Mouse (Mus musculus) embryo, embryonic 11.5 days (tissue): Measurements from ENCODE around the gene Pex1.
"Not testable (repeated sequence)": the region's sequence is repeated elsewhere in the genome, so short reads cannot be mapped to it uniquely, and the experiment has no call there.

Experiments
- DNase-seq: peaks from one replicate; pipeline ENCODE4 v3.0.0-alpha.2; 2012; ENCODE audit warnings: low read depth, low spot score

Pex1 gene

DNA sequence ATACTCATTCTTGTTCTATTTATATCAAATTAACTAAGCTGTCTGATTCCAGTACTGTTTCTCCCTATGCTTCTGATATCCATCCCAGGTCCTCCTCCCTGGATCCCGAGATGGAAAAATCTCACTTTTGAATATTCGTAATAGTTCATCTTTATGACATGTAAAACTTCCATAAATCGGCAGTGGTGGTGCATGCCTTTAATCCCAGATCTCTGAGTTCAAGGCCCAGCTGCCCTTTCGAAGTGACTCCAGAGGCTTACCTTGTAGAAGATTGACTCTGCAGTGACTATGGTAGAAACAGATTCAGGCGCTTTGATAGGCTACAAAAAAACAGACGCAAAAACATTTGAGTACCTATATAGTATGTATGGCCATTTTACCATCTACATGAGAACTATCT lies 48.8 kb downstream of the Pex1 start:
- no peak for DNase-seq

GRCm38 (mm10) chr5:3645326-3645725 lies 49.5 kb downstream of the Pex1 start:
- DNase-seq = no peak

- no peak for DNase-seq
Observed at GRCm38 (mm10) chr5:3646539-3646938, 50.7 kb downstream of the Pex1 start.

DNA sequence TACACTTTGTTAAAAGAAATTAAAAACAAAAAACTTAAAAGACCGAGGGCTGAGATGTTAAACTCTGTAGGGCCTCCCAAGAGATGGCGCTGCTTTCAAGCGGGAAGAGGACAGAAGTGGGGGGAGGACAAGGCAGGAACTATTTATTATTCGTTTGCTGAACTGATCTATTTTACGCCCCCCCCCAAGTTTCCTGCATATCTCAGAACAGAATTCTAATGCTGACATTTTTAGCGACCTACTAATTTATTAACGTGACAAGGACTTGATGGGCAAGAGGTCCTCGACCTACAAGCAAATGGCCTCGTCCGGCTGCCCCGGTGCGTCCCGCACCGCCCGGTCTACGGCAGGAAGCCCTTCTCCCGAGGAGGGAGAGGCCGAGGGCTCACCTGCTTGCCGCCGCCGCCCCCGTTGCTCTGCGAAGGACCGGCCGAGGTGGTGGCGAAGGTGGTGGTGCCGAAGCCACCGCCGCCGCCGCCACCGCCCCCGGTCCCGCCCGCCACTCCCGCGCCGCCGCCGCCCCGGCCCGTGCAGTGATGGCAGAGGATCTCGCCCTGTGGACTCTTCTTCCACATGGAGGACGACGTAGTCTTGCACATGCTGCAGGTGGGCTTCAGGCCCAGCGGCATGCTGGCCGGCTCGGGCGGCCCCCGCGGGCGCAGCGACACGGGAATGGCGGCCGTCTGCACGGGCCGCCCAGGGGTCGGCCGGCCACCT lies 51.3 kb downstream of the Pex1 start:
- DNase-seq = peak; percentile 36

DNA sequence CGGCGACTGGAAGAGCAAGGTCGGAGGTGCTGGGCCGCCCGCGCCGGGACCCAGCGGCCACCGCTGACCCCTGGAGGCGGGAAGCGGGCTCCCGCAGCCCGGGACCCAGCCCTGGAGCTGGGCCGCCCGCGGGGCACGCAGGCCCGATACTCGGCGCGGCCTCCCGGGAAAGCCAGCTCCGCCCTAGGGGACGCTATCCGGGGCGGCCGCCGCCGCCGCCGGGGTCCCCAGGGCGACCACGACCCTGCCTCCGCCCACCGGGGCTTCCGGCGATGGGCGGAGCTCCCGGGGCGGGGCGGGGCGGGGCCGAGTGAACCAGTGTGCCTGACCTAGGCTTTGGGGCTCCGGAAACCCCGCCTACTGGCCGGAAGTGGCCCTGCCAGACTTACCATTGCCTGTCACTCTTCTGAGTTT lies 51.8 kb downstream of the Pex1 start:
- DNase-seq = peak; percentile 82

DNA sequence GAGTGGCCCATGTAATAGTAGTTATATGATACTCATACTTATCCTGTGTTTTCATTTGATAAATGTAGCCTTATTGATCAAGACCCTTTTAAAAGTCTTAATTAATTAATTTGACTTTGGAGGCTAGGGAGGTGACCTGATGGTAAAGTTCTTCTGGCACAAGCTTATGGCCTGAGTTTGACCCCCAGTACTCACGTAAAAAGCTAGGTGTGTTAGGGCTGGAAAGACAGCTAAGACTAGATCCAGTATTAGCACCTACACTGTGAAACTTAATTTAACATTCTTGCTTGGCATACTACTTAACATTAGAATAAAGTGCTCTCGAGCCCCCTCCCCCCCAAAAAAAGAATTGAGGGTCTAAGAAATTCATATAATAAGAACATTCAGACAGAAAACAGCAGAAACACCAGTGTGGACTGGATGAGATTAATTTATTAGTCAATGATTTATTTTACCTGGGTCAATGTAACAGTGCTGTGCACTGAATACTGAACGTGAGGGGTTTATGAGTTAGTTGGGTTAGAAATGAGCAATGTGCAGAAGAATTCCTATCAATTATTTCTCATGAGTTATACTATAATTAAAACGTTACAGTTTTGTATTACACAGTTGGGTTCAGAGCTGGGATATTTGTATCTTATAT lies 52.5 kb downstream of the Pex1 start:
- no peak for DNase-seq

DNA sequence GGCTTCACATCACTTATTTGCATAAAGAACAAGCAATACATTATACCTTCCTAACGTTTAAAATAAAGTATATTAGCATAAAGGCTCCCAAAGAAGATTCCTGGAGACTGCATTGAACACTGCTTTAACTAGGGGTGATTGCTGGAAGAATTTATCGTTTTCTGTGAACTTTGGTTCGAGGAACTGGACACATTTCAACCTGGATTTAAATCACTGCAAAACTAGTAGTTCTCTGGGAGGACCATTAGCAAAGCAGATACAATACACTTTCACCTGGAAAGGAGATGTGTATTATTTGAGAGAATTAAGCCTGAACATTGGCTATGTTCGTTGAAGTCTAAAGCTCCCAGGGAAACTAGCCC lies 53.0 kb downstream of the Pex1 start:
- DNase-seq = no peak

GRCm38 (mm10) chr5:3650881-3651280 lies 55.0 kb downstream of the Pex1 start, which contains the start of gene Tmbim7:
Tmbim7 (plus strand) TSS chr5:3651181.
- DNase-seq = no peak

DNA sequence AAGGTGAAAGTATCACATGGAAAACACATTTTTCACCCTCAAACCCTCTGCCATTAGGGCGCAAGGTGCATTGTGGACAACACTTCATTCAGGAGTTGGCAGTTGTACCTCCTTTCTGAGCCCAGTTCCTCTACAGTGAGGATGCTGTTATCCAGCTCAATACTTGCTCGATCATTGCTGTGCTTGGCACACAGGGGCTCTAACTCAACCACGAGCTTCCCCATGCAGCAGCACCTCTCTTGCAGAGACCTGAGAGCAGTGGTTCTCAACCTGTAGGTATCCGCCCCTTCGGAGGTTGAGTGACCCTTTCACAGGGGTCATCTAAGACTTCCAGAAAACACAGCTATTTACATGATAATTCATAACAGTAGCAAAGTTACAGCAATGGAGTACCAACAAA lies 55.8 kb downstream of the Pex1 start:
- DNase-seq = no peak

DNA sequence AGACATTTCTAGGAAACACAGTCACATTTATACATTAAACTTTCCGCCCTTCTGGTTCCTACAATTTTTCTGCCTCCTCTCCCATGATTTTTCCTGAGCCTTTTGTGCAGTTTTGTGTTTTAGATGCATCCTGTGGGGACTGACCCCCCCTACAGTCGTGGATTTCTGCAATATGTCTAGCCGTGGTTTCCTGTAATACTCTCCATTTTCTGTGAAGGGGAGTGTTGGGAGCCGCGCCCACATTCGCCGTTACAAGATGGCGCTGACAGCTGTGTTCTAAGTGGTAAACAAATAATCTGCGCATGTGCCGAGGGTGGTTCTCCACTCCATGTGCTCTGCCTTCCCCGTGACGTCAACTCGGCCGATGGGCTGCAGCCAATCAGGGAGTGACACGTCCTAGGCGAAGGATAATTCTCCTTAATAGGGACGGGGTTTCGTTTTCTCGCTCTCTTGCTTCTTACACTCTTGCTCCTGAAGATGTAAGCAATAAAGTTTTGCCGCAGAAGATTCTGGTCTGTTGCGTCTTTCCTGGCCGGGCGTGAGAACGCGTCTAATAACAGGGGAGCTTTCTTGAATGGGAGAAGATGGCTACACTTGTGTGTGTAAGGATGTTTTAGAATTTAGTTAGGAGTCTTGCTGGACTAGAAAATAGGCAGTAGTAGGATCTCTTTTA lies 57.2 kb downstream of the Pex1 start:
- DNase-seq = not testable (repeated sequence)

- no peak for DNase-seq
Observed at GRCm38 (mm10) chr5:3653801-3654200, 57.9 kb downstream of the Pex1 start.

DNA sequence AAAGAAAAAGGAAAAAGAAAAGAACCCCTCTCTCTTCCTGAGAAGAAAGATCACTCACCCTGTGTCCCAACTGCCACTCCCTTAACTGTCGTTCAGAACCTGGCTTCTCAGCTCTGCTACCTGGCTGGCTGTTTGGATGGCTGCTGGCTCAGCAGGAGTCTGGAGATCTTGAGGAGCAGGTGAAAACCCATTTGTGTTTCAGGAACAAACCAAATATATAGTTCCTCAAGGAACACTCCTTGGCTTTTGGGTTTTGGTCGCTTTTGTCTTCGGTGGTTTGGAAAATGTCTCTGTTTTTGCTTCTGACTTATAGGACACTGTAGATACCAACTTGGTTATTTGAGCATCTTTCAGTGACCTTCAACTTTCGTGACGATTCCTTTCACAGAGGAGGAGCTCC lies 61.2 kb downstream of the Pex1 start, which contains the start of gene Gatad1:
Gatad1 (minus strand) TSS at position 101 of the 400 bp plus-strand sequence.
- DNase-seq = no peak

DNA sequence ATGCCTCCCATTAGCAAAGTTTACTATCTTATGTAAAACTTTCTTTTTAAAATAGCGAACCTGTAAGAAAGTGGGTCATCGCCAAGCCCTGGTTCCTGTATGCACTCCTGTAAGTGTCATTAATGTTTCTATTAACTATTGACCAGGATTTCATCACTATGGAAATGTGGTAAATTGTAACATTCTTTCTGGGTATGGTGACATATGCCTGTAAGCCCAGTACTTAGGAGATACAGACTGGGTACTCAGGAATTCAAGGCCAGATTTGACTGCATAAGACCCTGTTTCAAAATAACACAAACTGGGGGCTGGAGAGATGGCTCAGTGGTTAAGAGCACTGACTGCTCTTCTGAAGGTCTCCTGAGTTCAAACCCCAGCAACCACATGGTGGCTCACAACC lies 69.4 kb downstream of the Pex1 start:
- no peak for DNase-seq

GRCm38 (mm10) chr5:3666585-3666984 lies 70.7 kb downstream of the Pex1 start:
- no peak for DNase-seq

GRCm38 (mm10) chr5:3669938-3670554 lies 74.2 kb downstream of the Pex1 start:
- no peak for DNase-seq
